Mouse (Mus musculus): ENCODE results near the gene Tdgf1.

DNA sequence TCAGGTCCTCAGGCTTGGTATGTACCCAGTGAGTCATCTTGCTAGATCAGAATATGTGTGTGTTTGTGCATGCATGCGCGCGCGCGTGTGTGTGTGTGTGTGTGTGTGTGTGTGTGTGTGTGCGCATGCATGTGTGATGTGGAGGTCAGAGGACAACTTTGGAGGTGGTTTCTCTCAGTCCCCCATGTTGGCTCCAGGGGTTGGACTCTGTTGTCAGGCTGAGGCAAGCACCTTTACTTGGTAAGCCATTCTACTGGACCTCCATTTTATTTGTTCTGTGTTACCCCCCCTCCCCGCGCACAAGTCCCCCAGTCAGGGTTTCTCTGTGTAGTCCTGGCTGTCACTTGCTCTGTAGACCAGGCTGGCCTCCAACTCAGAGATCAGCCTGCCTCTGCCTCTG is 15.4 kb upstream of the Tdgf1 start:
- no peak for TF ChIP-seq EP300 (IDR thresholded peaks at IDR 0.05; ENCODE audit: insufficient read depth, low read depth, low read length)
- TF ChIP-seq CTCF (IDR thresholded peaks at IDR 0.05; ENCODE audit: low read depth, low read length): no peak
- TF ChIP-seq POLR2A (IDR thresholded peaks at IDR 0.05; ENCODE audit: insufficient read depth, low read length): no peak
